Comparison of ENCODE assay signal across 8 mouse cellular contexts in genomic region chr2:46443686-46444180, GRCm38 (mm10).
A peak's percentile ranks its signal among the peaks of the same experiment; 100 is the strongest.
DNase-seq lines count a peak whose midpoint lies in the region; ATAC-seq and TF ChIP-seq lines count a peak whose summit lies in the region.

No protein-coding gene starts in this region.

- no peaks in the 10 kb centered on the region for H3K36me3 ChIP-seq in forebrain, embryonic 10.5 days (replicated peaks)
- H3K36me3 ChIP-seq in heart, embryonic 15.5 days, result no peaks in the 10 kb centered on the region
- H3K36me3 ChIP-seq in kidney, postnatal 0 days (ENCODE audit: insufficient read depth, low read length), result no peaks in the 10 kb centered on the region
- H3K36me3 ChIP-seq in limb, embryonic 15.5 days, result no peaks in the 10 kb centered on the region

- H3K27ac ChIP-seq in forebrain, embryonic 10.5 days, result peak overlapping the region; percentile 70
- H3K27ac ChIP-seq in heart, embryonic 15.5 days, result peak overlapping the region; percentile 81
- H3K27ac ChIP-seq in kidney, postnatal 0 days, result peak overlapping the region; percentile 60
- H3K27ac ChIP-seq in limb, embryonic 15.5 days, result peak overlapping the region; percentile 82

- H3K4me1 ChIP-seq in forebrain, embryonic 10.5 days, result peaks cover 19% of the 10 kb centered on the region
- peaks cover 25% of the 10 kb centered on the region for H3K4me1 ChIP-seq in heart, embryonic 15.5 days (replicated peaks)
- H3K4me1 ChIP-seq in kidney, postnatal 0 days (replicated peaks; ENCODE audit: insufficient read depth, low read length), result no peaks in the 10 kb centered on the region; the same call in 1 of the 2 replicates
- H3K4me1 ChIP-seq in limb, embryonic 15.5 days, result peaks cover 22% of the 10 kb centered on the region

- no peaks in the 10 kb centered on the region for H3K9me3 ChIP-seq in forebrain, embryonic 10.5 days
- H3K9me3 ChIP-seq in heart, embryonic 15.5 days (replicated peaks), result no peaks in the 10 kb centered on the region
- H3K9me3 ChIP-seq in kidney, postnatal 0 days (replicated peaks; ENCODE audit: low read length), result no peaks in the 10 kb centered on the region
- H3K9me3 ChIP-seq in limb, embryonic 15.5 days, result no peaks in the 10 kb centered on the region

- peak; percentile 53 for ATAC-seq in CD4-positive, CD25-positive, alpha-beta regulatory T cell, adult 4 months
- ATAC-seq in heart, embryonic 15.5 days (replicated peaks; ENCODE audit: insufficient number of reproducible peaks, insufficient read depth, low FRiP score, low read depth), result peak; percentile 80
- peak; percentile 54 for ATAC-seq in kidney, postnatal 0 days (replicated peaks; ENCODE audit: low FRiP score, low read depth)
- peak; percentile 74 for ATAC-seq in limb, embryonic 15.5 days (ENCODE audit: insufficient number of reproducible peaks, low FRiP score, low TSS enrichment, low read depth)

- TF ChIP-seq CTCF in kidney, postnatal 0 days (IDR thresholded peaks at IDR 0.05; ENCODE audit: low read depth), result peak; percentile 85

- 58% methylated on average over 5 of the region's 5 CpGs for WGBS in forebrain, embryonic 10.5 days
- 18% methylated on average over 5 of the region's 5 CpGs for WGBS in heart, embryonic 15.5 days
- WGBS in kidney, postnatal 0 days, result 3% methylated on average over 5 of the region's 5 CpGs
- WGBS in limb, embryonic 15.5 days, result under 1% methylated on average over 5 of the region's 5 CpGs

- H3K27me3 ChIP-seq in forebrain, embryonic 10.5 days (ENCODE audit: poor library complexity, severe bottlenecking), result peaks cover 8% of the 10 kb centered on the region; the same call in 1 of the 2 replicates
- H3K27me3 ChIP-seq in heart, embryonic 15.5 days, result no peaks in the 10 kb centered on the region
- H3K27me3 ChIP-seq in kidney, postnatal 0 days (ENCODE audit: insufficient read depth, low read length), result no peaks in the 10 kb centered on the region
- H3K27me3 ChIP-seq in limb, embryonic 15.5 days, result no peaks in the 10 kb centered on the region

- H3K4me2 ChIP-seq in heart, embryonic 15.5 days, result peak overlapping the region; percentile 36
- peak overlapping the region; percentile 46 for H3K4me2 ChIP-seq in kidney, postnatal 0 days (ENCODE audit: low read length)
- peak overlapping the region; percentile 26 for H3K4me2 ChIP-seq in limb, embryonic 15.5 days

- no peak overlapping the region for H3K9ac ChIP-seq in heart, embryonic 15.5 days
- no peak overlapping the region for H3K9ac ChIP-seq in kidney, postnatal 0 days (ENCODE audit: low read depth, low read length)
- H3K9ac ChIP-seq in limb, embryonic 15.5 days, result no peak overlapping the region

- H3K4me3 ChIP-seq in forebrain, embryonic 10.5 days, result no peak overlapping the region
- H3K4me3 ChIP-seq in heart, embryonic 15.5 days, result no peak overlapping the region
- H3K4me3 ChIP-seq in kidney, postnatal 0 days (replicated peaks; ENCODE audit: low read depth, low read length), result no peak overlapping the region
- 0 out of 2 replicates have a peak overlapping the region, but pooled peaks have one; percentile 3 for H3K4me3 ChIP-seq in limb, embryonic 15.5 days

- peak; percentile 27 for DNase-seq in R1 (ENCODE audit: low read depth, low spot score)
- peak; percentile 15 for DNase-seq in forebrain, embryonic 10.5 days (ENCODE audit: extremely low spot score, low spot score)
- DNase-seq in kidney, postnatal 0 days (ENCODE audit: low spot score), result peak; percentile 95
- peak; percentile 3 for DNase-seq in naive thymus-derived CD4-positive, alpha-beta T cell, adult 2 months (ENCODE audit: low read depth)
- DNase-seq in cerebellum, adult 9-11 months, result no peak
